Mouse (Mus musculus) central nervous system, embryonic 11.5 days (tissue): Measurements from ENCODE around the gene Unc79. TPM values are rescaled to one million over a fixed set of nuclear protein-coding genes. Genes with fewer than 3 reads are reported as not detected.

Experiments used
- polyA plus RNA-seq: library from polyadenylated mRNA; depleted of rRNA; stranded (reverse); fragments of >200 nt; gene quantifications from 2 replicates; pipeline ENCODE4 v1.2.3, GENCODE M21; 2012; rRNA removed

Unc79 gene
- polyA plus RNA-seq, result 6.6 and 7.8 TPM in 2 replicates

DNA sequence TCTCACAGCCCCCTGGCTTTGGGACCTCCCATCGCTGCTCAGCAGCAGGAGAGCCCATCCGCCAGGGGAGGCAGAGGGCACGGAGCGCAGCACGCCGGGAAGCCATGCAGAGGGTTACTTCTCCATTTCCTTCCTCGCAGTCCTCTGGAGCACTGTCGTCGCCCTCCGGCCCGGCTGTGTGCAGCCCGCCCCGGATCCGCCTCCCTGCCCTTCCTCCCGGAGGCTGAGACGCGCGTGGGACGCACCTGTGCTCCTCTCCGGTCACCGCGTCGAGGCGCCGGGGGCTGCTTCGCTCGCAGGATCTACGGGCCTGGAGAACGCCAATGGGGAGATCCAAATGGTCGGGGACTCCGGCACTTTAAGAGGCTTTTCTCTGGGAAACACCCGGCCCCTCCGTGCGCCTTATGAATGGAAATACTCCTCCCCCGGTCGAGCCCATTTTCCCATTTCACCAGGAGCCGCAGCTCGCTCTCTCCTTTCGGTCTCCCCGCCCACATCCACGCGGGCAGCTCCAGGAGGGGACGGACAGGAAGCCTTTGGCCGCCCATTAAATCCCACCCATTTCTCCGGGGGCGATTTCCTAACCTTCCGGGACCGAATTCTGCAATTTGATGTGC is at the start of gene Unc79:
Gene Unc79 (plus strand): TSS at position 82 of the 617 bp plus-strand sequence.

DNA sequence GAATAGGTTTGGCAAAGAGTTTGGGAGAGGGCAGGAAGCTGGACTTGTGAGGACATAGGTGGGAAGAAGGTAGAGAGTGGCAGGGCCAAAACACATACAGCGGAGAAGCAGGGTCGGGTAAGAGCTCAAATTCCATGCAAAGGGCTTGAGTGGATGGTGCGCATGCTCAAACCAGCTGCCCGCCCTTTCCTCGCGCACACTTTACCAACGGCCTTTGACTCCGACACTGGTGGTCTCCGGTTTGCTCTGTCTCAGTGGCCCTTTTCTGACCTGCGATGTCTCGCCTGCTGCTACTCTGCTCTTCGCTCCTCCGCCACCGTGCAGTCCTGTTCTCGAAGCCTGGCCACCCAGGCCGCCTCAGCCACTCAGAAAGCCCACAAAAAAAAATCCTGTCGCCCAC is 49.6 kb upstream of the Unc79 start, which contains the start of gene Cox8c:
Gene Cox8c (plus strand): TSS at position 226 of the 400 bp plus-strand sequence.

Other genes starting within 250 kb of the Unc79 start
- 11.2 and 11.9 TPM in 2 replicates for gene Itpk1, start 243.9 kb upstream of the Unc79 start, polyA plus RNA-seq
- 3.0 and 7.8 TPM in 2 replicates for gene Moap1, start 205.2 kb upstream of the Unc79 start, polyA plus RNA-seq
- 4.1 and 4.4 TPM in 2 replicates for gene Tmem251, start 205.1 kb upstream of the Unc79 start, polyA plus RNA-seq
- not detected in 2 replicates for gene Gm28051, start 191.1 kb upstream of the Unc79 start, polyA plus RNA-seq
- gene Gon7, start 191.1 kb upstream of the Unc79 start, polyA plus RNA-seq, result 27.7 and 43.6 TPM in 2 replicates
- 54.4 and 60.6 TPM in 2 replicates for gene Ubr7, start 190.9 kb upstream of the Unc79 start, polyA plus RNA-seq
- gene Gm20604, start 190.2 kb upstream of the Unc79 start, polyA plus RNA-seq, result 25.1 and 28.7 TPM in 2 replicates
- gene Btbd7, start 70.4 kb upstream of the Unc79 start, polyA plus RNA-seq, result 23.2 and 31.4 TPM in 2 replicates
- gene Cox8c, start 49.5 kb upstream of the Unc79 start, polyA plus RNA-seq, result not detected in 2 replicates